Mouse (Mus musculus): ENCODE results near the gene Cnot8.
A peak's percentile ranks its signal among the peaks of the same experiment; 100 is the strongest.
"Not testable (repeated sequence)": the region's sequence is repeated elsewhere in the genome, so short reads cannot be mapped to it uniquely, and the experiment has no call there.

Gene Cnot8

DNA sequence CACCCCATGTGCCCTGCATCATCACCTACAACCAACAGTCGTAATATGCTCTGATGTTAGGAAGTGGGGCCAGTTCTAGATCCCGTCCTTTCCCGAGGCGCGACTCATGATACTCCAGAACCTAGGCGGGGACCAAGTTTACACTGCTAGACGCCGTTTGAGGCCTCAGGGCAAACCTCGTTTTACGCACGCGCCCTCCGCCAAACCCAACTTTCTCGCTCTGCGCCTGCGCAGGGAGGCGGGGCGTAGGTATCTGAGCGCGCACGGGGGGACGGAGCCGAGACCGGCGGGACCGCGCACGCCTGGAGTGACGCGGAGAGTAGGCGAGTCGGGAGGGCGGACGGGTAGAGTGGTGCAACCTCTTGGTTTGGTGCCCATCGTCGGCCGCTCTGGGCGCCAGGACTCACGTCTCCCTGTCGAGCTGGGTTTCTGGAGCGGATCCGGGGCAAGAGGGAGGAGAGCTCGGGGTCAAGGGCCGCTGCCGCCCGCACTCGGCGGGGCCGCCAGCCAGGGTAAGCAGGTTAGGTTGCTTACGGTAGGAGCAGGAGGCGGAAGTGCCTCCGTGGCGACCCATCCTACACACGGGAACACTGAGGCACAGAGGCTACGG, at the start of gene Cnot8:
Gene Cnot8 (plus strand): TSS at position 457 of the 610 bp plus-strand sequence.
- DNase-seq = peak; percentile 99

DNA sequence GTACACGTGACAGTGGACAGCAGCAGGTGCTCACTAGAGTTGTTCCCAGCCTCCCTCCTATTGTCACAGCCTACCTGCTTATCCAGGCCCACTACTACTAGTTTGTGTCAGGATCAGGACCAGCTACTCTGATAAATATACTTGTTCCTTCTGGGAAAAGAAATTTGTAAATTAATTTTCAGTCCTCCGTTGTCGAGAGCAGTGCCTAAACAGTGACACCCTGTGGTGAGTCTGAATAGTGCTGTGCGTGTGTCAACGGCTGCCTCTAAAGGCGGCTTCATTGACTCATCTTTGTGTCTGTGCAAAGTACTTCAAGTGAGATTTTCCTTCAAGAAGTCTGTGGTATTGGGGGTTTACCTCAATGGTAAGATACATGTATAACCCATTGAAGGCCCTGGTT, 46.5 kb upstream of the Cnot8 start:
- DNase-seq = peak; percentile 60

GRCm38 (mm10) chr11:58059752-58060151, 44.2 kb upstream of the Cnot8 start:
- not testable (repeated sequence) for DNase-seq

GRCm38 (mm10) chr11:58061218-58061617, 42.7 kb upstream of the Cnot8 start:
- DNase-seq = not testable (repeated sequence)

DNA sequence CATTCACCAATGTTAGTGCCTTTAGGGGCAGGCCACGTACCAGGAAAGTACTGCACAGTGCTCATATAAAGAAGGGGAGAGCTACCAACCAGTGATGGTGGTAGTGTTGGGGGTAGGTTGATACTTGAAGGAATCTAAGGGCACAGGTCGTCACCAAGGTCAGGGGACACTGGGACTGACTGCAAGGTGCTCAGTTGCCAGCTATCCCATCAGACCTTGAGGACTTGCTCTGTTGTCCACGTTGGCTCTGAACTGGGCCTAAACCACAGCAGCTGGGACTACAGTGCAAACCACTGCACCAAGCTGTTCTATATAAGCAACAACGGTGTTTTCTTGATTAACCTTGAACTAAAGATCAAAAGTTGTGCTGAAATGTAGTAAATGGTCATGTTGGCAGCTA, 41.4 kb upstream of the Cnot8 start:
- no peak for DNase-seq

GRCm38 (mm10) chr11:58065025-58065424, 38.9 kb upstream of the Cnot8 start:
- no peak for DNase-seq

GRCm38 (mm10) chr11:58072978-58073377, 31.0 kb upstream of the Cnot8 start:
- no peak for DNase-seq

DNA sequence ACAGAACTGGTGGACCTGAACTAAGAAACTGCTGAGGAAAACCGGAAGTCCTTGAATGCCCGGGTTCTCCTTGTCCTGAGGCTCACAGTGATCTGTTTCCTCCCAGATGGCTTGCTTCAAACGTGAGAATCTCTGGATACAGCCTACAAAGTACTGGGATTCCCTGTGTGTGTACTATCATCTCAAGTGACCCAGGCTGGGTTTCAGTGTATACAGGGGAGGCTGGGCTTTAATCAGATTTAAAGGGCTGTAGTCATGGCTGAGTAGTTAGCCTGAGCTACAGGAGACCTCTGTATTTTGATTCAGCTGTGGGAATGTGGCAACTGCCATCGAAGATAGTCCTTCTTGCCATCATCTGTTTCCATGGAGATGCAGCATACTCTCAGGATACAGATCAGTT, 26.7 kb upstream of the Cnot8 start:
- no peak for DNase-seq

DNA sequence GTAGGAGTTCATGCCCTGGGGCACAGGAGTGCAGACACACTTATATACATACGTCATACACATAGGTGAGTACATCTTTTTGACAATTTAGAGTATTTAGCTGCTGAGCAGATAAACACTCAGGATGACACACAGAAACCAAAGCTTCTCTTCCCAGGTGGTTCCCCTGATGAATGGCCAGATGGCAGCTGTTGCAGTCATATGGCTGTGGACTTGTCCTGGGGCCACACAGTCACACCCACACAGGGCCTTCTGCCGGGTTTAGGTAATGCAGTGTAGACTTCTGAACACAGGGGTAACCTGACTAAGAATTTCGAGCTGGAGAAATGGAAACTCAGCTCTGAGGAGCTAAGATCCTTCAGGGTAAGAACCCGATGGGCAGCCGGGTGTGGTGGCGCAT, 22.2 kb upstream of the Cnot8 start:
- DNase-seq = no peak

GRCm38 (mm10) chr11:58092541-58092940, 11.4 kb upstream of the Cnot8 start:
- DNase-seq = no peak

- peak; percentile 32 for DNase-seq
Measured at GRCm38 (mm10) chr11:58093021-58093528, 10.9 kb upstream of the Cnot8 start, which contains the start of gene Gm12248. Gene Gm12248, minus strand, starts transcription at chr11:58093134.

DNA sequence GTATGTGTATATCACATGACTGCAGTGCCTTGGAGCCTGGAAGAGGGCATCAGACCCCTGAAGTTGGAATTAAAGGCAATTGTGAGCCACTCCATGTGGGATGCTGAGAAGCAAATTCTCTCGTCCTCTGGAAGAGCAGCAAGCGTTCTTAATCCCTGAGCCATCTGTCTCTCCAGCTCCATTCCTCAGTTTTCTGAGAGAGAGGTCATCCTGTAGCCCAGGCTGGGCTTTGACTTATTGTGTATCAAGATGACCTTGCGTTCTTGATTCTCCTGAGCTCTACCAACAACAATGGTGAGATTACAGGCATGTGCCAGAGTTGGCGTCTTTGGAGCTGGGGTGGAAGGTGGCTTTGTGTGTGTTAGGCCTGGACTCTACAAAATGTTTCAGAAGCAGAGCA, 9.2 kb upstream of the Cnot8 start:
- DNase-seq = no peak

- DNase-seq = no peak
Measured at GRCm38 (mm10) chr11:58095561-58095960, 8.4 kb upstream of the Cnot8 start.

GRCm38 (mm10) chr11:58096160-58096559, 7.8 kb upstream of the Cnot8 start:
- no peak for DNase-seq

GRCm38 (mm10) chr11:58096821-58097620, 6.9 kb upstream of the Cnot8 start:
- DNase-seq = no peak

DNA sequence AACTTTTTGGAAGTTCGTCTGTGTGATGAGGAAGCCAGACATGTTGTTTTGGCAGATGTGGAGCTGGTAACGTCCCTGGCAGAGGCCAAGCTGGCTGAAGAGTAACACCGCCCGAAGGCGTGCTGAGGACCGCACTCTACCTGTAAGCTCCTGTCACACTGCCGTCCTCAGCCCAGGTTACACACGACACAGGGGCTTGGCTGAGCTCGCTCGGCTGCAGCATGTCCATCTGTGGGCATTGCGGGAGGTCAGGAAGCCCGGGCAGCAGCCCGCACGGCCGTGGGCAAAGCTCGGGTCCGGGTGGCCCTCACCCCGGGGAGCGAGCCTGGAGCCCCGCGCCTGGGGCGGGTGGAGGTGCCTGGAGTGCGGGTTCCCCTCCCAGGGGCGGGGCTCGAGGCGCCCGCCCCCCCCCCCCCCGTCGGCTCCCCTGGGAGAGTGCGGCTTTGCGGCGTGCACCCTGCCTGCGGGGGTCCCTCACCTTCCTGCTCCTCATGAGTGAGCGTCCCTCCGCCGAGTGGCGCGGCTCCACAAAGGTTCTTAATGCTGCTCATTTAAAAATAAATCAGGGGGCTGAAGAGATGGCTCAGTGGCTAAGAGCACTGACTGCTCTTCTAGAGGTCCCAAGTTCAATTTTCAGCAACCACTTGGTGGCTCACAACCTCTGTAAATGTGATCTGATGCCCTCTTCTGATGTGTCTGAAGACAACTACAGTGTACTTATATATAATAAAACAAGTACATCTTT, 6.2 kb upstream of the Cnot8 start:
- DNase-seq = no peak

- not testable (repeated sequence) for DNase-seq
Measured at GRCm38 (mm10) chr11:58098366-58098720, 5.6 kb upstream of the Cnot8 start.

GRCm38 (mm10) chr11:58100006-58100405, 3.9 kb upstream of the Cnot8 start:
- DNase-seq = no peak

DNA sequence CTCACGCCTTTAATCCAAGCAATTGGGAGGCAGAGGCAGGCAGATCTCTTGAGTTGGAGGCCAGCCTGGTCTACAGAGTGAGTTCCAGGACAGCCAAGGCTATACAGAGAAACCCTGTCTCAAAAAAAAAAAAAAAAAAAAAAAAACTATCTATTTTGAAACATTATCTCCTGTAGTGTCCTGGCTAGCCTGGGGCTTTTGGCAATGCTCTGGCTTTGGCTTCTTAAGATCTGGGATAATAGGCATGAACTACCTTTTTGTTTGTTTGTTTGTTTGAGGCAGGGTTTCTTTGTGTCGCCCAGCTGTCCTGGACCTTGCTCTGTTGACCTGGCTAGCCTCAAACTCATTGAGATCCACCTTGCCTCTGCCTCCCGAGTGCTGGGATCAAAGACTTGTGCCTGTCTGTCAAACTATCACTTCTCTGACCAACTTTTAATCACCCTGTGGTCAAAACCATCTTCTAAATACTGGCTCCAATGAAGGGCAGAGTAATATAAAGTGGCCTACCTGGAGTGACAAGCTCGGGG, 2.7 kb upstream of the Cnot8 start:
- no peak for DNase-seq

DNA sequence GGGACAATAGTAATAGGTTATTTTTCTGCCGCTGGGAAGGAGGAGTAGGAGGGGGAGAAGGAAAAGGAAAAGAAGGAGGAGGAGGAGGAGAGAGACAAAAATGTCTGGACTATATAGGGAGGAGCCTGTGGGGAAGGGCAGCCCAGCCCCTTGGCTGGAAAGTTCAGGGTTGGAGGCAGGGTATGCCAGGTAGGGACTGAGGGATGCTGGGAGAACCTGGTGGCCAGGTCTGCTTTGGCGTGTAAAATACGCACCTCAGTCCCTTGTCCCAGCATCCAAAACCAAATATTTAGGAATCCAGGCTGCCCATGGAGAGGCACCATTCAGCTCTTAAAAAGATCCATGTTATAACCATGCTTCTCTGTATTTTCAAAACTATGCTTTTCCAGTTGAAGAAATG, 1.8 kb upstream of the Cnot8 start:
- DNase-seq = no peak

DNA sequence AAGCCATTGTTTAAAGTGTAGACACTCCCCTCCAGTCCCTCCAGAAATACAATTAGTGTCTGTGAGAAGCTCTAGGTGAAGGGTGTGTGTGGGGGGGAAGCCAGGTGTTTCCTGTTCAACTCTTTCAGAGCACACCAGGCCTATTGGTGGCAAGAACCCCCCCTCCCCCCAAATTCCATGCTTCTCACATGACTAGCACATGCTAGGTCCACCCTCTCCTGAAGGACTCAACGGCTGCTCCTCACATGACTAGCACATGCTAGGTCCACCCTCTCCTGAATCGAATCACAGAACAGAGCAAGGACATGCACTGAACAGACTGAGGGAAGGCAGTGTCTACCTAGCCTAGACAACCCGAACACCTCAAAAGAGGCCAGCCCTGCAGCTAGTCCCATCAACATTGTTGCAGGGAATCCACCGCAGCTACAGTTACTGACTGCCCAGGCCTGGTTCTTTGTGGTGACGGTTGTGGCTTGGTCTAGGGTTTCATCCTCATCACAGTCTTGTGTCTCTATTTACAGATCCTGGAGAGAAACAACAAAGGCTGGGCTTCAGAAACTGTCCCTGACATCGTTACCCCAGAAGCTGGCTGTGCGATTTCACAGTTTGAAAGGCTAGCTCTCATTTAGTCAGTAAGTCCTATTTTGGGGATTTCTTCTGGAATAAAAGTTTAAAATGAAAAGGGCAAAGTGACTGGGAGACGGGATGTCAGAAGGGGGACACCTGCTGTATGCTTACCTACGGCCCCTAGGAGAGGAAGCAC, 1.2 kb upstream of the Cnot8 start:
- no peak for DNase-seq

DNA sequence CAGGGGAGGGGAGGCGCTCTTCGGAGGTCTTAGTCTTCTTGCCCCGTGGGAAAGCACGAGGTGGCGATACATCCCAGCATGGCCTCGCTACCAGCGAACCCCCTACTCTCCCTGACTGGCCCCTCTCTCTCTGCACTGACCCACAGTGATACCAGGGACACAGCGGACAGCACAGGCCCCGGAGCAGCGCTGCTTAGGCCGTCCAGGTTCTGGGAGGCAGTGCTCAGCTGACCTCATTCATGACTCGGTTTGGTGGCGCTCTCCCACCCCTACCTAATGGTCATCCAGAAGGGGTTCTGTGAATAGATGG, 654 bp upstream of the Cnot8 start:
- no peak for DNase-seq

GRCm38 (mm10) chr11:58104351-58104791, 418 bp downstream of the Cnot8 start:
- DNase-seq = peak; percentile 62
